19 mouse cellular contexts compared by ENCODE assay signal in the genomic region with DNA sequence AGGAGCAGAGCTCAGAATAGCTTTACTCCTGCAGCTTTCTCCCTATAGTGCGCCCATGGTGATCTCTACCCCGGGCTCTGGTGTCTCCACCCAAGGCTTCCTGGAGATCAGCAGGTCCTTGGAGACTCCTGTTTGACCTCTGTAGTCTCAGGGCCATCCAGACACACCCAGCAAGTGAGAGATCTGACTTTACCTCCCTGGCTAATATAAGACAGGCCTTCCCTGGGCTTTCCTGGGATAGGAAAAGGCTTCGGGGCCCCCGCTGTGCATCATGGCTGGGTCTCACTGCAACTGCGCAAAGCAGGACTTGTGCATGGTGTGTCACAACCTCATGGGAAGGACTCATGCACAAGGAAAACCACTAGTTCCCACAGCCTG.
A peak's percentile ranks its signal among the peaks of the same experiment; 100 is the strongest.
DNase-seq lines count a peak whose midpoint lies in the region; ATAC-seq lines count a peak whose summit lies in the region.
"Had no signal": no experiment of that assay in that cellular context is flagged by ENCODE, and none has a peak within 500 bp of the region (broad histone marks: within the 10 kb centered on the region; RNA-seq: fewer than 3 reads in every experiment).

No protein-coding gene starts in this region.

- H3K36me3 ChIP-seq in forebrain, embryonic 10.5 days (replicated peaks) = no peaks in the 10 kb centered on the region
- no peaks in the 10 kb centered on the region for H3K36me3 ChIP-seq in forebrain, embryonic 11.5 days (ENCODE audit: control insufficient read depth, insufficient read depth, low read length)
- no peaks in the 10 kb centered on the region for H3K36me3 ChIP-seq in midbrain, embryonic 12.5 days
- H3K36me3 ChIP-seq in midbrain, embryonic 11.5 days (ENCODE audit: control insufficient read depth, insufficient read depth, low read length) = no peaks in the 10 kb centered on the region
- H3K36me3 ChIP-seq in hindbrain, embryonic 16.5 days (ENCODE audit: control insufficient read depth, insufficient read depth, low read length) = no peaks in the 10 kb centered on the region
- no peaks in the 10 kb centered on the region for H3K36me3 ChIP-seq in neural tube, embryonic 15.5 days
- H3K36me3 ChIP-seq: heart, embryonic 10.5 days; limb, embryonic 15.5 days; liver, embryonic 15.5 days; stomach, embryonic 15.5 days had no signal

- peak overlapping the region; percentile 40; the same call in 1 of the 2 replicates for H3K27ac ChIP-seq in forebrain, embryonic 10.5 days
- no peak overlapping the region for H3K27ac ChIP-seq in forebrain, embryonic 11.5 days (ENCODE audit: low read depth, low read length)
- 0 out of 2 replicates have a peak overlapping the region, but pooled peaks have one; percentile 16 for H3K27ac ChIP-seq in midbrain, embryonic 12.5 days (replicated peaks)
- H3K27ac ChIP-seq in midbrain, embryonic 11.5 days (ENCODE audit: low read depth, low read length) = no peak overlapping the region; the same call in 1 of the 2 replicates
- H3K27ac ChIP-seq in hindbrain, embryonic 16.5 days (ENCODE audit: low read depth, low read length) = 0 out of 2 replicates have a peak overlapping the region, but pooled peaks have one; percentile 6
- H3K27ac ChIP-seq in neural tube, embryonic 15.5 days (replicated peaks) = 0 out of 2 replicates have a peak overlapping the region, but pooled peaks have one; percentile 6
- H3K27ac ChIP-seq: heart, embryonic 10.5 days; kidney, postnatal 0 days; limb, embryonic 15.5 days; liver, embryonic 15.5 days; stomach, embryonic 15.5 days had no signal

- H3K27me3 ChIP-seq in forebrain, embryonic 10.5 days (ENCODE audit: poor library complexity, severe bottlenecking) = peaks cover 98% of the 10 kb centered on the region
- peaks cover 2% of the 10 kb centered on the region; the same call in 1 of the 2 replicates for H3K27me3 ChIP-seq in forebrain, embryonic 11.5 days (ENCODE audit: control insufficient read depth, insufficient read depth, low read length)
- H3K27me3 ChIP-seq in midbrain, embryonic 12.5 days = peaks cover 93% of the 10 kb centered on the region
- peaks cover 36% of the 10 kb centered on the region for H3K27me3 ChIP-seq in midbrain, embryonic 11.5 days (ENCODE audit: control insufficient read depth, insufficient read depth, low read length)
- H3K27me3 ChIP-seq in hindbrain, embryonic 16.5 days (replicated peaks; ENCODE audit: control insufficient read depth, insufficient read depth, low read length) = peaks cover 27% of the 10 kb centered on the region
- peaks cover 80% of the 10 kb centered on the region for H3K27me3 ChIP-seq in neural tube, embryonic 15.5 days (replicated peaks)
- H3K27me3 ChIP-seq: limb, embryonic 15.5 days; liver, embryonic 15.5 days; stomach, embryonic 15.5 days had no signal

- H3K4me1 ChIP-seq in forebrain, embryonic 10.5 days = peaks cover 20% of the 10 kb centered on the region
- peaks cover 1% of the 10 kb centered on the region; the same call in 1 of the 2 replicates for H3K4me1 ChIP-seq in forebrain, embryonic 11.5 days (replicated peaks; ENCODE audit: control insufficient read depth, insufficient read depth, low read length)
- peaks cover 29% of the 10 kb centered on the region for H3K4me1 ChIP-seq in midbrain, embryonic 12.5 days
- peaks cover 14% of the 10 kb centered on the region for H3K4me1 ChIP-seq in midbrain, embryonic 11.5 days (ENCODE audit: control insufficient read depth, insufficient read depth, low read length)
- H3K4me1 ChIP-seq in hindbrain, embryonic 16.5 days (ENCODE audit: control insufficient read depth, insufficient read depth, low read depth, low read length) = peaks cover 7% of the 10 kb centered on the region
- peaks cover 28% of the 10 kb centered on the region for H3K4me1 ChIP-seq in neural tube, embryonic 15.5 days
- H3K4me1 ChIP-seq: liver, embryonic 15.5 days; stomach, embryonic 15.5 days had no signal

- no peak overlapping the region for H3K9ac ChIP-seq in forebrain, embryonic 11.5 days (ENCODE audit: low read length)
- no peak overlapping the region for H3K9ac ChIP-seq in midbrain, embryonic 12.5 days (replicated peaks)
- no peak overlapping the region for H3K9ac ChIP-seq in midbrain, embryonic 11.5 days (ENCODE audit: low read length)
- H3K9ac ChIP-seq in hindbrain, embryonic 16.5 days (ENCODE audit: low read depth, low read length) = no peak overlapping the region
- H3K9ac ChIP-seq in neural tube, embryonic 15.5 days (replicated peaks) = no peak overlapping the region
- H3K9ac ChIP-seq: limb, embryonic 15.5 days; liver, embryonic 15.5 days; stomach, embryonic 15.5 days had no signal

- H3K9me3 ChIP-seq in forebrain, embryonic 10.5 days = no peaks in the 10 kb centered on the region
- no peaks in the 10 kb centered on the region for H3K9me3 ChIP-seq in forebrain, embryonic 11.5 days (ENCODE audit: control insufficient read depth, low read length)
- no peaks in the 10 kb centered on the region for H3K9me3 ChIP-seq in midbrain, embryonic 12.5 days
- no peaks in the 10 kb centered on the region for H3K9me3 ChIP-seq in midbrain, embryonic 11.5 days (ENCODE audit: control insufficient read depth, low read length)
- H3K9me3 ChIP-seq in hindbrain, embryonic 16.5 days (ENCODE audit: control insufficient read depth, low read length) = peaks cover 2% of the 10 kb centered on the region; the same call in 1 of the 2 replicates
- no peaks in the 10 kb centered on the region for H3K9me3 ChIP-seq in neural tube, embryonic 15.5 days (replicated peaks)
- H3K9me3 ChIP-seq: heart, embryonic 10.5 days; limb, embryonic 15.5 days; liver, embryonic 15.5 days; stomach, embryonic 15.5 days had no signal

- WGBS in forebrain, embryonic 10.5 days = 93% methylated on average over 5 of the region's 5 CpGs
- WGBS in forebrain, embryonic 11.5 days = 94% methylated on average over 5 of the region's 5 CpGs
- 94% methylated on average over 5 of the region's 5 CpGs for WGBS in midbrain, embryonic 12.5 days
- 94% methylated on average over 5 of the region's 5 CpGs for WGBS in midbrain, embryonic 11.5 days
- WGBS in hindbrain, embryonic 16.5 days = 89% methylated on average over 5 of the region's 5 CpGs
- 94% methylated on average over 5 of the region's 5 CpGs for WGBS in neural tube, embryonic 15.5 days

- DNase-seq in forebrain, embryonic 10.5 days (ENCODE audit: extremely low spot score, low spot score) = no peak
- no peak for DNase-seq in forebrain, embryonic 11.5 days (ENCODE audit: low spot score)
- DNase-seq in midbrain, embryonic 11.5 days (ENCODE audit: low spot score, missing footprints) = no peak
- no peak for DNase-seq in thymus, postnatal 0 days (ENCODE audit: low spot score)
- DNase-seq in layer of hippocampus, postnatal 10 days (ENCODE audit: low spot score in 2 of 2) = no peak
- DNase-seq: adrenal gland, adult 2 months; cerebellum, adult 8-10 months; heart, postnatal 14 days; kidney, adult 18-20 months; right cerebral cortex, postnatal 25 days; thymus, adult 2 months had no signal

- no peak overlapping the region for H3K4me3 ChIP-seq in forebrain, embryonic 10.5 days
- no peak overlapping the region for H3K4me3 ChIP-seq in forebrain, embryonic 11.5 days (ENCODE audit: low read depth, low read length)
- no peak overlapping the region for H3K4me3 ChIP-seq in midbrain, embryonic 12.5 days
- H3K4me3 ChIP-seq in midbrain, embryonic 11.5 days (ENCODE audit: low read depth, low read length) = no peak overlapping the region
- no peak overlapping the region for H3K4me3 ChIP-seq in hindbrain, embryonic 16.5 days (ENCODE audit: low read length)
- no peak overlapping the region for H3K4me3 ChIP-seq in neural tube, embryonic 15.5 days (replicated peaks)
- H3K4me3 ChIP-seq: heart, embryonic 10.5 days; limb, embryonic 15.5 days; liver, embryonic 15.5 days; stomach, embryonic 15.5 days had no signal

- H3K4me2 ChIP-seq in forebrain, embryonic 11.5 days (ENCODE audit: low read depth, low read length, severe bottlenecking) = no peak overlapping the region
- H3K4me2 ChIP-seq in midbrain, embryonic 12.5 days (replicated peaks) = no peak overlapping the region
- no peak overlapping the region for H3K4me2 ChIP-seq in midbrain, embryonic 11.5 days
- no peak overlapping the region for H3K4me2 ChIP-seq in hindbrain, embryonic 16.5 days (ENCODE audit: low read length)
- H3K4me2 ChIP-seq in neural tube, embryonic 15.5 days = no peak overlapping the region
- H3K4me2 ChIP-seq: limb, embryonic 15.5 days; liver, embryonic 15.5 days; stomach, embryonic 15.5 days had no signal

- ATAC-seq in forebrain, embryonic 11.5 days (replicated peaks; ENCODE audit: low FRiP score) = no peak
- no peak for ATAC-seq in midbrain, embryonic 12.5 days (ENCODE audit: low FRiP score, low read depth)
- ATAC-seq in midbrain, embryonic 11.5 days (ENCODE audit: low FRiP score) = no peak
- 0 out of 2 replicates have a peak, but pooled peaks have one; percentile 38 for ATAC-seq in hindbrain, embryonic 16.5 days
- ATAC-seq in neural tube, embryonic 15.5 days (ENCODE audit: low FRiP score) = no peak

Comparison
In these comparisons a context has a peak if more than half of its experiments do, and no peak if none do; other contexts are left out.
1. H3K27ac ChIP-seq: peak in forebrain, embryonic 10.5 days (single experiment), midbrain, embryonic 12.5 days (single experiment), hindbrain, embryonic 16.5 days (single experiment) and neural tube, embryonic 15.5 days (single experiment); none in forebrain, embryonic 11.5 days (single experiment) and midbrain, embryonic 11.5 days (single experiment).